Mouse (Mus musculus): ENCODE measurements around the gene Ric1. TPM values are rescaled to one million over a fixed set of nuclear protein-coding genes. Genes with fewer than 3 reads are reported as not detected.

Ric1 gene
- polyA plus RNA-seq, 1 experiment from 2014 or later = 7.6 TPM

GRCm38 (mm10) chr19:29596985-29597384, 74.9 kb downstream of the Ric1 start:
- Histone ChIP-seq H3K4me1 (replicated peaks; ENCODE audit: control insufficient read depth, insufficient read depth, low read length) (no peaks in the 10 kb centered on the region), H3K9ac (ENCODE audit: low read depth, low read length) (no peak overlapping the region), H3K9me3 (ENCODE audit: control insufficient read depth, low read length) (no peaks in the 10 kb centered on the region), H3K27me3 (replicated peaks; ENCODE audit: control insufficient read depth, insufficient read depth, low read length) (no peaks in the 10 kb centered on the region), H3K4me2 (no peak overlapping the region), H3K36me3 (ENCODE audit: control insufficient read depth, insufficient read depth, low read length) (peaks cover 24% of the 10 kb centered on the region), H3K27ac (ENCODE audit: low read depth, low read length) (no peak overlapping the region), H3K4me3 (ENCODE audit: low read depth, low read length) (no peak overlapping the region)
- DNase-seq (ENCODE audit: low spot score) = no peak
- no peak for ATAC-seq (replicated peaks; ENCODE audit: low FRiP score)
- WGBS = 91% methylated on average over 2 of the region's 2 CpGs

DNA sequence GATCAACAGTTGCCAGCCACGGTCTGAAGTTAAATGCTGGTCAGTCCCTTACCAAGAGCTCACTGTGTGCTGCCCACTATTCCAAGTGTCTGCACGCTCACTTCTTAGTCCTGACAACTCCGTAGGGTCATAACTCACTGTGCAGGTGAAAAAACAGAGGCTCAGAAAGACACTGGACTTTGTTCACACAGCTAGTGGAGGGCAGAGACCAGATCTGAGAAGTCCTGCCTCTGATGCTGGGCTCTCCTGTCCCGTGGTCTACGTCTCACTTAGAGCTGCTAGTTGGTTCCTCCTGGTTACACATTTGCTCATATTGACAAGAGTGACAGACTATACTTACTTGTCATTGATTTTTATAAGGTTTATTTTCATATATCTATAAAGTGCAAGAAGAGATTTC, 76.9 kb downstream of the Ric1 start:
- no peaks in the 10 kb centered on the region for H3K9me3 ChIP-seq (ENCODE audit: control insufficient read depth, low read length)

DNA sequence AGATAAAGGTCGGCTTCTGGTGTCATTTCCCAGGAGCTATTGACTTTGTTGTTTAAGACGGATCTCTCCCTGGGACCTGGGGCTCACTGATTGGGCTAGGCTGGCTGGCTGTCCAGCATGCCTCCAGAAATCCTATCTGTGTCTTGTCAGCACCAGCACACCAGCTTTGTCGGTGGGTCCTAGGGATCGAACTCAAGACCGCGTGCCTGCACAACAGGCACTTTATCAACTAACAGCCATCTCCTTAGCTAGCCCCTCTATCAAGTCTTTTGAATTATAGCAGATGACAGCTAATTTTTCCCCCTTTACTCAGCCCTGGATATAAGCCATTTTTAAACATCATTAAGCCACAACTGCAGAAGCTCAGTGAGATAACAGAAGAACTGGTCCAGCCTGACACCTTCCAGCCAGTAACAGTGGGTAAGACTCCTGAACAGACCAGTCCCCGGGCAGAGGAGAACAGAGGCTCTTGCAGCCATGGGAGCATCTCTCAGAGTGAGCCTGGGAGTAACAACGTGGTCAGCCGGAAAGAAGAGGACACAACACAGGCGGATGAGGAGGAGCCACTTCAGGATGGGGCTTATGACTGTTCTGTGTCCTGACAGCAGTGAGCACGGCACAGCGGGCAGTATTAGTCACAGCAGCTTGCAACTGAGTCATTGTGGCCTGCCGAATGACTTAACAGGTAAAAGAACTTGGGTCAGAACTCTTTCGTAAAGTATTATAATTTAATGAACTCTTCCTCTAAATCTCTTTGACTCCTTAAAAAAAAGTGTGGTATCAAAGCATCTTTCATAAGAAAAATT, 81.7 kb downstream of the Ric1 start:
- Histone ChIP-seq H3K9me3 (ENCODE audit: control insufficient read depth, low read length) (no peaks in the 10 kb centered on the region), H3K9ac (ENCODE audit: low read depth, low read length) (no peak overlapping the region), H3K4me3 (ENCODE audit: low read depth, low read length) (no peak overlapping the region), H3K4me2 (no peak overlapping the region), H3K4me1 (replicated peaks; ENCODE audit: control insufficient read depth, insufficient read depth, low read length) (no peaks in the 10 kb centered on the region), H3K27me3 (replicated peaks; ENCODE audit: control insufficient read depth, insufficient read depth, low read length) (no peaks in the 10 kb centered on the region), H3K27ac (ENCODE audit: low read depth, low read length) (no peak overlapping the region), H3K36me3 (ENCODE audit: control insufficient read depth, insufficient read depth, low read length) (peaks cover 20% of the 10 kb centered on the region)
- no peak for DNase-seq (ENCODE audit: low spot score)
- WGBS = 81% methylated on average over 14 of the region's 14 CpGs
- ATAC-seq (replicated peaks; ENCODE audit: low FRiP score) = no peak

More for the DNA sequence above, 76.9 kb downstream of the Ric1 start:
- DNase-seq (ENCODE audit: low spot score) (no peak), ATAC-seq (replicated peaks; ENCODE audit: low FRiP score) (no peak)
- peaks cover 33% of the 10 kb centered on the region for H3K36me3 ChIP-seq (ENCODE audit: control insufficient read depth, insufficient read depth, low read length)
- H3K9ac ChIP-seq (ENCODE audit: low read depth, low read length) = no peak overlapping the region
- no peak overlapping the region for H3K4me2 ChIP-seq
- H3K27ac ChIP-seq (ENCODE audit: low read depth, low read length) = no peak overlapping the region
- no peaks in the 10 kb centered on the region for H3K27me3 ChIP-seq (replicated peaks; ENCODE audit: control insufficient read depth, insufficient read depth, low read length)
- H3K4me3 ChIP-seq (ENCODE audit: low read depth, low read length) = no peak overlapping the region
- H3K4me1 ChIP-seq (replicated peaks; ENCODE audit: control insufficient read depth, insufficient read depth, low read length) = no peaks in the 10 kb centered on the region
- 84% methylated on average over 5 of the region's 5 CpGs for WGBS

DNA sequence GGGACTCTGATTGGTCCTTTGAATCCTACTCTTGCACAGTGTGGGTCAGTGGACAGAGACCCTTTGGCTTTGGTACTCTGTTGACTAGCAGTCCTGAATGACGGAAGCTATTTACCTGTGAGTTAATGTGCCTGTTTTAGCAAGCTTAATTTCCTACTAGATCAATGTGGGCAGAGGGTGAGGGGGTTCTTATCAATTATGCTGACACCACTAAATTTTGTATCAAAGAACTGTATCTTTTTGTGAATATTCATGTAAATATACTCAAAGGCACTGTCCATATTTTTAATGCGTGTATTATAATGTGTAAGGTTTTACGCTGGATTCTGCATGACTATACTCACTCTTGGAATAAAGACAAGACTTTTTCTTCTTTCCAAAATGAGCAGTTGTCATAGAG, 82.6 kb downstream of the Ric1 start:
- H3K9me3 ChIP-seq (ENCODE audit: control insufficient read depth, low read length) = no peaks in the 10 kb centered on the region
- ATAC-seq (replicated peaks; ENCODE audit: low FRiP score) (no peak), DNase-seq (ENCODE audit: low spot score) (no peak)
- H3K36me3 ChIP-seq (ENCODE audit: control insufficient read depth, insufficient read depth, low read length) = peaks cover 15% of the 10 kb centered on the region
- 97% methylated on average over 3 of the region's 3 CpGs for WGBS
- H3K4me1 ChIP-seq (replicated peaks; ENCODE audit: control insufficient read depth, insufficient read depth, low read length) = no peaks in the 10 kb centered on the region
- H3K27ac ChIP-seq (ENCODE audit: low read depth, low read length) = no peak overlapping the region
- H3K27me3 ChIP-seq (replicated peaks; ENCODE audit: control insufficient read depth, insufficient read depth, low read length) = no peaks in the 10 kb centered on the region
- no peak overlapping the region for H3K4me3 ChIP-seq (ENCODE audit: low read depth, low read length)
- H3K4me2 ChIP-seq = no peak overlapping the region
- no peak overlapping the region for H3K9ac ChIP-seq (ENCODE audit: low read depth, low read length)

GRCm38 (mm10) chr19:29607521-29607920, 85.4 kb downstream of the Ric1 start:
- no peak overlapping the region for H3K4me3 ChIP-seq (ENCODE audit: low read depth, low read length)
- 84% methylated on average over 4 of the region's 4 CpGs for WGBS
- ATAC-seq (replicated peaks; ENCODE audit: low FRiP score) = no peak
- no peak overlapping the region for H3K9ac ChIP-seq (ENCODE audit: low read depth, low read length)
- no peaks in the 10 kb centered on the region for H3K9me3 ChIP-seq (ENCODE audit: control insufficient read depth, low read length)
- no peaks in the 10 kb centered on the region; the same call in 1 of the 2 replicates for H3K4me1 ChIP-seq (replicated peaks; ENCODE audit: control insufficient read depth, insufficient read depth, low read length)
- no peak for DNase-seq (ENCODE audit: low spot score)
- no peak overlapping the region for H3K27ac ChIP-seq (ENCODE audit: low read depth, low read length)
- no peaks in the 10 kb centered on the region for H3K27me3 ChIP-seq (replicated peaks; ENCODE audit: control insufficient read depth, insufficient read depth, low read length)
- no peak overlapping the region for H3K4me2 ChIP-seq
- H3K36me3 ChIP-seq (ENCODE audit: control insufficient read depth, insufficient read depth, low read length) = peaks cover 11% of the 10 kb centered on the region

DNA sequence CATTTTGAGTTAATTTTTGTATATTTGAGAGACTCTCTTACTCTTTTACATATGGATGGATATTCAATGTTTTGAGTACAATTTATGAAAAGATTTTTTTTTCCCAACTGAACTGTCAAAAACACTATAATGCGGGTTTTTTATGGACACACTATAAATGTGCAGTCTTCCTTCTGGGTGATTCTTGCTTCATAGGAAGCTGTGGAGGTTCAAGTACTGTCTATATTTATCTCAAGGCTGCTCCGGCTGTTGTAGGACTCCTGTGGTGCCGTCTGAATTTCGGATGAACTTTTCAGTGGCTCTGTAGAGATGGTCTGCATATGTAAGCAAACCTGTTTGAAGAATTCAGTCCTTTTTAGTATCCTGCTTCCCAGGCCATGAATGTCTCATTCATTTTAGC, 86.1 kb downstream of the Ric1 start:
- Histone ChIP-seq H3K4me3 (ENCODE audit: low read depth, low read length) (no peak overlapping the region), H3K27me3 (replicated peaks; ENCODE audit: control insufficient read depth, insufficient read depth, low read length) (no peaks in the 10 kb centered on the region), H3K27ac (ENCODE audit: low read depth, low read length) (no peak overlapping the region), H3K4me1 (replicated peaks; ENCODE audit: control insufficient read depth, insufficient read depth, low read length) (no peaks in the 10 kb centered on the region; the same call in 1 of the 2 replicates), H3K36me3 (ENCODE audit: control insufficient read depth, insufficient read depth, low read length) (peaks cover 12% of the 10 kb centered on the region), H3K9me3 (ENCODE audit: control insufficient read depth, low read length) (no peaks in the 10 kb centered on the region), H3K4me2 (no peak overlapping the region), H3K9ac (ENCODE audit: low read depth, low read length) (no peak overlapping the region)
- ATAC-seq (replicated peaks; ENCODE audit: low FRiP score) (no peak), DNase-seq (ENCODE audit: low spot score) (no peak)
- 77% methylated on average over 4 of the region's 4 CpGs for WGBS

GRCm38 (mm10) chr19:29610907-29611306, 88.8 kb downstream of the Ric1 start:
- Histone ChIP-seq H3K9me3 (ENCODE audit: control insufficient read depth, low read length) (no peaks in the 10 kb centered on the region), H3K9ac (ENCODE audit: low read depth, low read length) (no peak overlapping the region), H3K27ac (ENCODE audit: low read depth, low read length) (peak overlapping the region; percentile 57; the same call in 1 of the 2 replicates), H3K27me3 (replicated peaks; ENCODE audit: control insufficient read depth, insufficient read depth, low read length) (no peaks in the 10 kb centered on the region), H3K4me2 (no peak overlapping the region), H3K4me3 (ENCODE audit: low read depth, low read length) (no peak overlapping the region), H3K4me1 (replicated peaks; ENCODE audit: control insufficient read depth, insufficient read depth, low read length) (no peaks in the 10 kb centered on the region; the same call in 1 of the 2 replicates), H3K36me3 (ENCODE audit: control insufficient read depth, insufficient read depth, low read length) (peaks cover 12% of the 10 kb centered on the region; the same call in 1 of the 2 replicates)
- 63% methylated on average over 10 of the region's 10 CpGs for WGBS
- DNase-seq (ENCODE audit: low spot score) (no peak), ATAC-seq (replicated peaks; ENCODE audit: low FRiP score) (peak; percentile 91)

GRCm38 (mm10) chr19:29612102-29612501, 90.0 kb downstream of the Ric1 start:
- Histone ChIP-seq H3K36me3 (ENCODE audit: control insufficient read depth, insufficient read depth, low read length) (peaks cover 12% of the 10 kb centered on the region; the same call in 1 of the 2 replicates), H3K4me2 (no peak overlapping the region), H3K4me1 (replicated peaks; ENCODE audit: control insufficient read depth, insufficient read depth, low read length) (no peaks in the 10 kb centered on the region; the same call in 1 of the 2 replicates), H3K27ac (ENCODE audit: low read depth, low read length) (peak overlapping the region; percentile 30; the same call in 1 of the 2 replicates), H3K9me3 (ENCODE audit: control insufficient read depth, low read length) (no peaks in the 10 kb centered on the region), H3K9ac (ENCODE audit: low read depth, low read length) (no peak overlapping the region), H3K4me3 (ENCODE audit: low read depth, low read length) (no peak overlapping the region), H3K27me3 (replicated peaks; ENCODE audit: control insufficient read depth, insufficient read depth, low read length) (no peaks in the 10 kb centered on the region)
- DNase-seq (ENCODE audit: low spot score) (no peak), ATAC-seq (replicated peaks; ENCODE audit: low FRiP score) (no peak)
- 66% methylated on average over 2 of the region's 2 CpGs for WGBS

DNA sequence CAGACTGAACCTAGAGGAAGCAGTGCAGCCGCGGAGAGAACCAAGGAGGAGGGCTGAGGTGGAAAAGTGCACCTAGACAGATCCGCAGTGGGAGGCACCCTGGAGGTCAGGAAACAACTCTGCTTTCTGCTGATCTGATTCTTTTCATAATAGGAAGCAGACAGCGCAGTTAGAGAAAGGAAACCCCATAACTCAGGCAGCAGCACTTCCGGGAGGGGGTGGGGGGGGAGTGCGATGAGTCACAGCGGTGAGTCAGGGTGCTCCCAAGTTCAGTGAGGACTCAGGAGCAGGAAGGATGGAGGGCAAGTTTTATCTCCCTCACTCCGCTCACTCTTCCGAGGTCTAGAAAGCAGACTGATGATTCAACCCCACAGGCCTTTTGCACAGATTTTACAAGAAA, 119.0 kb downstream of the Ric1 start:
- 33% methylated on average over 8 of the region's 9 CpGs for WGBS
- Histone ChIP-seq H3K36me3 (ENCODE audit: control insufficient read depth, insufficient read depth, low read length) (peaks cover 12% of the 10 kb centered on the region), H3K27ac (ENCODE audit: low read depth, low read length) (no peak overlapping the region), H3K4me3 (ENCODE audit: low read depth, low read length) (no peak overlapping the region), H3K9ac (ENCODE audit: low read depth, low read length) (no peak overlapping the region), H3K4me1 (replicated peaks; ENCODE audit: control insufficient read depth, insufficient read depth, low read length) (no peaks in the 10 kb centered on the region), H3K27me3 (replicated peaks; ENCODE audit: control insufficient read depth, insufficient read depth, low read length) (no peaks in the 10 kb centered on the region), H3K9me3 (ENCODE audit: control insufficient read depth, low read length) (no peaks in the 10 kb centered on the region; the same call in 1 of the 2 replicates), H3K4me2 (no peak overlapping the region)
- DNase-seq (ENCODE audit: low spot score) (no peak), ATAC-seq (replicated peaks; ENCODE audit: low FRiP score) (no peak)

All from liver, embryonic 11.5 days (tissue).